Mouse (Mus musculus): ENCODE results near the gene Scfd2.
A peak's percentile ranks its signal among the peaks of the same experiment; 100 is the strongest.

Gene Scfd2

DNA sequence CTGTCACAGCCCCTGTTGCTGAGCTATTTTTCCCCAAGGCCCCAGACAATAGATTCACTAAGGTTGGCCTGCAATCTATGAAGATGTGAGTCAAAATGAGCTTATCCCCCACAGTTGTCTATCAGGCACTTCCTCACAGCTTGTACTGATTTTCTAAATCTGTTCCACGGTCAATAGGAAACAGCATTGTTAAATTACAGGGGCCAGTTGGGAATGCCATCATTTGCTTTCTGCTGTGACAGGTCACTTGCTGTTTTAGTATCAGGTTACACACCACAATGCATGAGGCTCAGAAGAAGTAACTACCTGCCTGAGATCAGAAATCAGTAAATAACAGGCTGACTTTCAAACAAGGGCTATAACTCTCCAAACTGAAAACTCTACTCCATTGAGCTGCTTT, 168.3 kb downstream of the Scfd2 start:
- no peak for DNase-seq

DNA sequence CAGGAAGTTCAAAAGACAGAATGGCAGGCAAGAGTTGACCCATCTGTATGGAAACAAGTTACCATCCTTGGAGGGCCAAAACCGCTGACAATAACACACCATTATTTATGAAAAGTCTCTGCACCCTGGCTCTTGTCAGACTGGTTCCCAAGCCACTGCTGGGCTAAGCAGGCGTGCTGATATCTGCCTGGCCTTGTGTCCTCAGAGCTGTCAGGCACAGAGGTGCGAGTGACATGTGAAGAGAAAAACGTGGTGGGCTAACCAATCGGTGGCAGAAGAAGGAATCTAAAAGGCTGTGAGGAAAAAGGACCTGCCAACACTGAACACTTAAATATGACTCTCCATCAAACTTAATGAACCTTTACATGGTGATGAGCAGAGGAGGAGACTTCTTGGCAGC, 170.0 kb downstream of the Scfd2 start:
- no peak for DNase-seq

DNA sequence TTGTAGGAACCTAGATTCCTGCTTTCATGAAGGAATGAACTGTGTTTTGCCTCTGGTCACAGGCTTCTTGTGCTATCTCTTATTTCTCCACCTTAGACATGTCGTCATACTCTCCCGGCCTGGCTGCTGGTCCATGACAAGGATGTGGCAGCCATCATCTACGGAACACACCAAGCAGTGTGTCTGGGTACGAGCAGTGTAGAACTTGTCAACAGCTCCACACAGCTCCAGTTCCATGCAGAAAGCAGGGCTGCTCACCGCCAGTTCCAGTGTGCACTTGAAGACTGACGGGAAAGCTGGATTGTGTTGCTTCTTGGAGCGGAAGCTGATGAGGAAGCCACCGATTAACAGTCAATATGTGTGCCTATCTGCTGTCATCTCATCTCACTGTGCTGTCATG, 173.5 kb downstream of the Scfd2 start:
- no peak for DNase-seq

DNA sequence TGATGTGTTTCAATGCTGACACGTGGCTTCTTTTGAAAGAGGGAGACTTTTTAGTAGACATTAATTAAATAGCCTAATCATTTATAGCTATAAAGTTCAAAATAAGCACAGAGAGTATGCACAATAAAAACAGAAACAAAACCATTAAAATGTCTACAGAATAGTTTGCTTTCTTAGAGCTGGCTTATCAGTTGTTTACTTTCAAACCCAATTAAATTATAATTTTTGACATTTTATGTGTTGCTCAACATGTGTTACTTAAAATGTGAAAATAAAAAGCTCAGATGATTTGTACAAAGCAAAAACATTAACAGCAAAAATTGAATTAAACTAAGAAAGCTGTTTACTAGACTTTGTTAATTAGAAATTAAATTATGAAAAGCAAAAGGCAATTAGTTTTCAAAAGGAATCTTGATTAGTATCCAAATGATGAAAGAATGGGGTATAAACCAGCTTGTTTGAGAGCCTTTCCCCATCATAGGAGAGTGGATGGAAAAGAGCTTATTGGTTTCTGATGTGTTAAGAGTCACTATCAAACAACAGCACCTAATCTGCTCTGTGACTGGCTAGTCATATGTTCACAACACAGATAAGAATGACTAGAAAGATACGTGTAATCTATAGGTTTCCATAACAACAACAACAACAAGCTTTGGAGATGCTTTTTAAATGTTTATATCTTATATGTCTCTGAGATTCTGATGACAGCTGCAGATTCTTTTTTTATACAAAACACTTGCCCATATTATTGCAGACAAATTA, 176.0 kb downstream of the Scfd2 start:
- no peak for DNase-seq

DNA sequence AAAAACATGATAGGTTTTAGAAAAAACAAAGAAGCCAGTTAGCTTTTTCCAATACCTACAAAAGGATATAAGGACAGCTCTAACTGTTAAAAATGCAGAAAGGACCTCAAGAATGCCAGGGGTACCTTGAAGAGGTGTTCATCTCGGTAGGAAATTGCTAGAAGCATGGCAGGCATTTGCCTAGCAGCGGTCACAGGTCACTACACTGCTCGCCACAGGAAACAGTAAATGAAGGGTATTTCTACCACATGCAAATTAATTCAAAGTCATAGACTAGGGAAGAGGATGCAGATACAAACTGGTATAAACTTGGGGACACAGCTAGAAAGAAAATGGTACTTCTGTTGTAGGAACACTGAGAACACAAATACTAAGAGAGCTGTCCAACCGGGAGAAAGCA, 180.7 kb downstream of the Scfd2 start:
- DNase-seq = no peak

DNA sequence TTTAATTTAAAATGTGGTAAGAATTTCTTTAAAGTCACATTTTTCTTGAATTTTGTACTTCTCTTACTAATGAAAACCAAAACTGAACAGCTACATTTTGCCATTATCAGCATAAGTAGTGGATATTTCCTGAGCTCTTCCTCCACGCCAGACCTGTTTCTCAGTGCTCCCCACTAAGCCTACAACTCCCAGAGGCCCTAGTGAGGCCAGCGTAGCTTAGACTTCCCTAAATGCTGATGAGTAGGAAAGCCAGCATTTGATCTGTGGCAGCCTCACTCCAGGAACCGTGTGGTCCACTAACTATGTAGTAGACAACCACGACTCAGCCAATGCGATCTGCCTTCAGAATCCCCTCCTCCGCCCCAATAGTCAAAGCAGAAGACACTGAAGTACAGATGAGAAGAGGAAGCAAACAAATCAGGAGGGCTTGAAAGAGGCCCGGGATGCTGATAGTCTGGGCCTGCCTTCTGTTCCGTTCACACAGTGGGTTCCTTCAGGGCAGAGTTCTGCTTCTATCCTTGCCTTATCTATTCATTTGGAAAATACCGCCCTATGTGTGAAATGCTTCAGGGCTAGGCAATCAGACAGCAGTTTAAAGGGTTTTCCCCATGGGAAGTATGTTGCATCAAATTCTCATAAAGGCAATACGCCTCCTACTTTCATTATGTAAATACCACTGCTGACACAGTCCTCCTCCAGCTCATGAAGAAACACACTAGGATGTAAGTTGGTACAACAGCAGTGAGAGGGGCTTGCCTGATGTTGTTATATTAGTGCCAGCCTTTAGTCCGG, 183.3 kb downstream of the Scfd2 start:
- DNase-seq = no peak

DNA sequence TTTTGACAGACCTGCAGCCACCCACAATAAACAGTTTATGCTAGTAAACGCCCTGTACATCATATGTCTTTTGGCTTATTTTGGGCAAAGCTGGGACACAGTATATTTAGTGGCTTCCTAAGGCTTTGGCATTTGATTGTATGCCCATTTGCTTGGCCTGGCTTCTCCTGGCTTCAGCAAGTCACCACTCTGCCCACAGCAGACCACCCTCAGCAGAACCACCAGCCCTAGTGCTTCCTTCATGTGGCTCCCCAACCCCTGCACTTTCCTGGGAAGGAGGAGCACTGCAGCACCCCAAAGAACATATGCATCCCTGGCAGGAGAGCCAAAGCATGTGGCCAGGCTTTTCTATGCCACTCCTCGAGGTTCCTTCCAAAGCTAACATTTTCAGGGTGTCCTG, 188.5 kb downstream of the Scfd2 start:
- no peak for DNase-seq

DNA sequence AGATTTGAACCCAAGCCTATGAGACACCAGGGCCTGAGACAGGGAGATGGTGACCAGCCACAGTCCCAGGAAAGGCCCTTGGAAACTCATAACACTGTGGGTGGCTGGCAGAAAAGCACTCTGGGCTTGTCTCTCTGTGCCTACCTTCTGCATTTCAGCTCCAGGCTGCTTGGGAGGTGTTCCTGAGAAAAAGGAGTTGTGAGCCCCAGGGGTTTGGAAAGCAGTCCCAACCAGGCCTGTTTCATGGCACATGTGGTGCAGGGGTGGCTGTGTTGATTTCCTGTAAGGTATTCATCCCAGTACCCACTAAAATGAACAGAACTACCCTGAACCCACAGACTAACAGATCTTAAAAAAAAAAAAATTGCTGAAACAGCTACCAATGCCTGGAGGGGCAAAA, 189.0 kb downstream of the Scfd2 start:
- DNase-seq = no peak

DNA sequence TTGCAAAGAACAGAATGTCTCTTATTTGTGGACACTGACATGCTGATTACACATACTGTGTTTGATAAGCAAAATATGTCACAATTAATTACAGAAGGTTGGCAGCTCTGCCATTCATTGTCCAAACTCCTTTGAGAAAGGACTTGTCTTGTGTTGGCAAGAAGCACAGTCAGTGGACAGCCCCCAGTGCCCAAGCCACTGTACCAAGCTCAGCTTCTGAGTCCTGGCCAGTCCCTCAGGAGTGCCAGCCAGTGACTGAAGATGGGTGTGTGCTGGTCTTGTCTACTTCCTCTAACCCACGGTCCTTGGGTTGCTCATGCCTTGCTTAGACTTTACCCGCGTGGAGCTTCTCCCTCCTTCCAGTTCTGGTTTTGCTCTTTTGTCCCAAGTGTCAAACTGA, 194.1 kb downstream of the Scfd2 start:
- DNase-seq = no peak

DNA sequence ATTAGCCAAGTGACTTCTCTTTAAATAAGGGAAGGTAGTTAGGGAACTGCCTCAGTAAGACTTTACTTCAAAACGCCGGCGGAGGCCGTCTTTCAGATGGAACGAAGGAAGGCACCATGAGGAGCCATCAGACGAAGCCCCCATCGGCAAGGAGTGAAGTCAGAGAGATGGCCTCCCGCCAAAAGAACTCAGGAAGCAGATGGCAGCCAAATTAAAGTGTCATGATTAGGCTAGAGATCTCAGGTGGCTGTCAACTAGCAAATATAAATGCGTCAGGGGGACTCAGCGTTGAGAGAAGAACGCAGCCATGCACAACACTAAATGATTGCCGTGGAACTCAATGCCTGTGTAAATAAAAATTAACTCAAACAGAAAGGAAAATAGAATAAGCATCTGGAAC, 194.8 kb downstream of the Scfd2 start:
- no peak for DNase-seq

DNA sequence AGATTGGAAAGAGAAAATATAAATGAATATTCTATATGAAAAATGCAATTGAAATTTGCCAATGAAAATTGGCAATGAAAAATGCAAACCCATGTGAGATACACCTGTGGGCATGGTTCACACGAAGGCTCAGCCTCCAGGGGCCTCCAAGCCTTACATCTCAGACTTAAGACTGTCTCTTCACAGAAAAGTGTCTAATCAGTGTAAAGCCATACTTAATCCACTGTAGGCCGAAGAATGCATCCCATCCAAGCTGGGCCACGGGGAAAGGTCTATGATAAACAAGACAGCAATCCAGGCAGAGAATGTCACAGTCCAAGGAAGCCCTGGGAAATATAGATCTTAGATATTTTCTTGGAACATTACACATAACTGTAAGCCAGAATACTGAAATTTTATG, 198.3 kb downstream of the Scfd2 start:
- no peak for DNase-seq

DNA sequence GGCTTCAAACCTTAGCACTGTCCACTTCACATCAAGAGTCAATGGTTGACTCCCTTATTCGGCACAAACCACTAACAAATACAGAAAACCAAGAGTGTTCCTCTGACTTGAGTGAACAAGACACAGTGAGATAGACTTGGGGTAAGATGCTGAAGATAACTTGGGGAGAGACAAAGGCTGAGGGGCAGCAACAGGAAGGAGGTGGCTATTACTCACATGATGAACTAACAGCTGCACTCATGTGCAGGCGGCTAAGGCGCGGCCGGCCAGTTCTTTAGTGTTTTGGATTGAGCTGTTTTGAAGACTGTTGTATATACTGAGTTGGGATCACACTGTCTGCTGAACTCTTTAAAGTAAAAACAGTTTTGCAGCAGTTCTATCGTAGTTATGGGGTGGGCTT, 205.3 kb downstream of the Scfd2 start:
- DNase-seq = no peak

DNA sequence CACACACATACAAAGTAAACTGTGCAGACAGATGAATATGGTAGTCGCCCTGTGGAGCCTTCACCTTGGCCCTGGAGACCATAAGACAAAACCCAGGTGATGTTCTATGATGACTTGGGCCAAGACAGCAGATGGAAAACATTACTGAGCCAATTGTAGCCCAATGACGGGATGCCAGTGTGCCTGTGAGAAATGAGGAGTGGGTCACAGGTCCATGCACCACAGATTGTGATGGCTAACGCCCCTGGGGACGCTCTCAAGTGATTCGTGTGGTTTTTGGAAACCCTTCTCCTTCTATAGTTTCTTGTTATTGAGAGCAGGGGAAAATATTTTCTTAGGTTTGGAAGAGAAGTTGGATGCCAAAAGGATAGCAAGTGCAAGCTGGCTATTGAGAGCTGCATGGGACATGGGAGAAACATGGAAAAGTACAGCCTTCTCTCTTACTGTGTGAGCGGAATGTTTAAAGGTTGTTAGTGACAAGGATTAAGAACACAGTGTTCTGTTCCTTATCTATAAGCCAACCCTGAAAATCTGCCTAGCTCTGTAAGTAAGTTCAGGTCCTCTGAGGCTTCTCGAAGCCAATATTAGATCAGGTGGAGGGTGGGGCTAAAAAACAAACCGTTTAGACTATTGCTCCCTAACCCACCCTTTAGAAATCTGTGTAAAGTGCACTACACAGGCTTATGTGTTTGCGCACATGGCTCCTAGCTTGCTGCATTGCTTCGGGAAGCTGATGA, 210.4 kb downstream of the Scfd2 start:
- no peak for DNase-seq

DNA sequence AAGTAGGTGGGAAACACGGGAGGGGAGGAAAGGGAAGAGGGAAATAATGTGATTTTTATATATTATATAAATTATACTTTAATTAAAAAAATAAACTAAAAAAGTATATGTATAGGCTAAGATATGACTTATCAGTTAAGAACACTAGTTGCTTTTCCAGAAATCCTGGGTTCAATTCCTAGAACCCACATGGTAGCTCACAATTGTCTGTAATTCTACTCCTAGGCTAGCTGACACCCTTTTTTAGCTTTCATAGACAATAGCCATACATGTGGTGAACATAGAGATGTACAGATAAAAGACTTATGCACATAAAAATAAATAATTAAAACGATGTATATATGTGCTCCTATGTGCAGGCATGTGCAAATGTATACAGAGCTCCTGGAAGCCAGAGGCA, 212.0 kb downstream of the Scfd2 start:
- no peak for DNase-seq

DNA sequence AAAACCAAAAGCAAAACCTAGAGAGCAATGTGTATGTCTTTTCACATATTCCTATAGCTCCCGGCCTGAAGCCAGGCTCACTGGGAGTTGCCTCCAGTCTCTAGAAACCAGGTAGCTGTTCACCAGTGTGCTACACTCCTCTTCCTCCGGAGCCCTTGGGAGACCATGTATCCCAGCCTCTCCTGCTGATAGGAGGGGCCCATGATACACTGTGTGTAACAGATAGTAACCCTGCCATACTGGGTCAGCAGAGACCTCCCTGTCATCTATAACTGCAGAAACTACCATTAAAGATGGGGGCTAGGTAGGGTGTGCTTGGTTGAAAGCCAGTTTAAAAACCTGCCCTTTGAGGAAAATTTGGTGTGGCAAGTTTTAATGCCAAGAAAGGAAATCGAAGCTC, 214.4 kb downstream of the Scfd2 start:
- peak; percentile 74 for DNase-seq

DNA sequence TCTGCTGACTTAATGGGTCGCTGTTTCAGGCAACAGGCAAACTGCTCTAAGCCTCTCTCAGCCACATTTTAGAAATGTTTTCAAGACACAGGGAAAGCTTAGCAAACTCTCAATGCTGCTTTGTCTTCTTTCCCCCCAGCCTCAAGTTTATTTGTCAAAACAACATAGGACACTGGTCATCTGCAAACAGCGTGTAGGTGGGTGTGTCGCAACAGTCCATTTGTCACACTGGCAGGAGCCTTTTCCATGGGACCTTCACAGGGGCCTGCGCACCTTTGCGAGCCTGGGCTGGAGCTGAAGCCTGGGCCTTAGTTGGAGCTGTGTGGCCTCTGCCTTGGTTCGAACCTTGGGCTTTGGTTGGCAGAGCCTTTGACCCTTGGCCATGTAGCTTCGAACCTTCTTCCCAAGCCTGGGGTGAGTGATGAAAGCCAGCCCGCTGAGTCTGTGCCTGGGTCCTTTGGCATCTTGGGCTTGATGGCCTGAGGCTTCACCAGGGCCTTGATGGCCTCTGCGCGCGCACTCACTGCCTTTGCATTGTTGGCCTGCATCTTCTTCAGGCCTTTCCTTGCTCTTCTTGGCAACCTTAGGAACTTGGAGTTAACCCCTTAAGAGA, 215.1 kb downstream of the Scfd2 start:
- no peak for DNase-seq

DNA sequence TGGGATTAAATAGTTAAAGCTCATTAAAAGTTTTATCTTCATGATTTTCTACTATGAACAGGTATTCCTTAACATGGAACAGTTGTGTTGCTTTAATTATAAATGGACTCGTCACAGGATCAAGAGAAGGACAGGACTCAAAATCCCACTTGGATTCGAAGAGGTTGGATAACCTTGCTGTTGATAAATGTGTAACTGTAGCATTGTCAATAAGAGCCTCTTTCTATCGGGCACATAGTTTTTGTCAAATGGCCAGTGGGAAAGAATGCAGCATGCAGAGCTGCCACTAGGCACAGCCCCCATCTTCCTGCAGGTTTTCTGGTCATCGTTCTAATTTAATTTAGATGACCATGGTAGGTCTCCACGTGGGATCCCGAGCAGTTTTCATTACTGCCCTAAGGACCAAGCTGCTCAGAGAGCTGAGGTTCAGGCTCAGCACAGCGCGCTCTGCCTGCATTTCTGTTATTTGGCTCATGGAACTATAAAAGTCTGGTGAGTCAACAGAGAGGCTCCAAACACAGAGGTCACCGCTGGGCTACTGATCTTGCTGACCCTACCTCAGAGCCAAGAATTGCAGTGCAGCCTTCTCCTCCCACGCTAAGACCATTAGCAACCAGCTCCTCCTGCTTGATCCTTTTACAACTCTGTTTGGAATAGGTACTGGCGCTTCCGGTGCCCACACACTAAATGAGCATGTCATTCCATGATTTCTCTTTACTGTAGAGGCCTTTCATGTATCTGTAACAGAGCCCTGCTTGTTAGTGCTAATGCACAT, 215.9 kb downstream of the Scfd2 start:
- DNase-seq = no peak

DNA sequence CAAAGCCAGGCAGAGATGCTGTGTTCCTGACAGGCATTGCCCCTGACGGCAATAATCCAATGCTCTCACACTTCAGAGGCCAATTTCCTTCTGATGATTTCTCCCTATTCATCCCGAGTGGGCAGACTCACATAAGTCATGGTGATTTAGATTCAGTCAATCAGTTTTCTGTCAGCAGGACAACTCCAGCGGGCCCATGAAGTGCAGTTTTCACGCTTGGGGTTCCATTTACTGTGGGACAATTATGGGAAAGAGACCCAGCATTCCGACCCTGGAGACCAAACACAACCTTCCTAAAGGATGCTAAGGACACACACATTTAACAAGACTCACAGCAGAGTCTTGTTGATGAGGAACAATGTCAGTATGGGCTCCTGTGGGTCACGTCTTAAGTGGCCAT, 217.1 kb downstream of the Scfd2 start:
- DNase-seq = no peak

DNA sequence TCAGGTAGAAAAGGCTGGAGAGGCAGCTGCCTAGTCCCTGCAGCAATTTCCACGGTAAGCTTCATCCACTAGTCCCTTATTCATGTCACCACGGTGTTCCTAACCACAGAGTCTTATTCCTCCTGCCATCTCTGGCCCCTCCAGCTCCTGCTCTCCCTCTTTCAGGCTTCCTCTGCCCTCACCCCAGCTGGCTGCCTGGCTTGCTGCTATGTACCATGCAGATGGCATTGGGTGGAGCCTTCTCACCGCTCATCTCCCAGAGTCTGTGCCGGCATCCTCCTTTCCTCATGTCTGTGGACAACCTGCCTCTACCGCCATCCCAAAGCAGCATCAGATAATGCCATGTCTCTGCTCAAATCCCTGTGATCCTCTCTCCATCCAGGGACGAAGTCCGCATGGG, 218.0 kb downstream of the Scfd2 start:
- DNase-seq = no peak

DNA sequence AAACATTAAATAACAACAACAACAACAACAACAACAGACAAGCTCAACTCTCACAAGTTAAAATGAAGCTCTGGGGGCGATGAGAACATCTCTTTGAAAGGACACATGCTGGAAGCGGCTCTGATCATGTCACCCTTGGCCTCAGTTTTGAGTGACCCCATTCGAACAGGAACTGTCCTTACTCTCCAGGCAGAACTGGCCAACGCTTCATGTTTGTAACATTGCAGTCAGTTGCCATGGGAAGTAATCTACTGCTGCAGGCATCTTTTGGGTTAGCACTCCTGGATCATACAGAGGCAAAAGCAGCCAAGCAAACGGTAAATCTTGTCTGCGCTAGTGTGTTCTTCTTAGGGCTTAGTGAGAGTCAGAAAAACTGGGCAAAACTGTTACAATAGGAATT, 219.7 kb downstream of the Scfd2 start:
- no peak for DNase-seq

DNA sequence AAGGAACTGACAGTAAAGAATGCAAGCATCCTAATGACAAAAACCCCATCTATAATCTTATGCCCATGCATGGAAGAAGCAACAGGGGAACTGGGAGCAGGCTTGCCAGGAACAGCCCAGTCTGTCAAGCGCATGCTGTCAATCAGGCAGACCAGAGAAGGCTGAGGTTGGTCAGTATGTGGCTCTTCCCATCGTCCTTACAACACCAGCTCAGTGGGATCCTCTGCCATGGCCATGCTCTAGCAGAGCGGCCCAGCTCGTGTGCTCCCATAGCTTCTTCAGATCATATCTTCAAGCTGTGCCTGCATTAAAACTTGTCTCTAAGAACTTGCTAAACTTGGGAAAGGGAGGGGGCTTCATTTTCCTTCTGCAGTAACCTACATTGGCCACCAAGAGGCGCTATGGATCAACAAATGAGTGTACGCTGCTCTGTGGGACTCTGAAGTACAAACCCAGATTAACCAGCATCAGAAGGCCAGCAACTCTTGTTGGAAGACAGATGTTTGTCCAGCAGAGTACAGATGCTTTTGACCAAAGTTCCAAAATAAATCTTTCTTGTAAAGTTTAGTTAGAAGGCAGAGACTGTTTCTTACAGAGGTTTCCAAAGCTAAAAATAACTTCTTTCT, 220.2 kb downstream of the Scfd2 start:
- peak; percentile 32 for DNase-seq

DNA sequence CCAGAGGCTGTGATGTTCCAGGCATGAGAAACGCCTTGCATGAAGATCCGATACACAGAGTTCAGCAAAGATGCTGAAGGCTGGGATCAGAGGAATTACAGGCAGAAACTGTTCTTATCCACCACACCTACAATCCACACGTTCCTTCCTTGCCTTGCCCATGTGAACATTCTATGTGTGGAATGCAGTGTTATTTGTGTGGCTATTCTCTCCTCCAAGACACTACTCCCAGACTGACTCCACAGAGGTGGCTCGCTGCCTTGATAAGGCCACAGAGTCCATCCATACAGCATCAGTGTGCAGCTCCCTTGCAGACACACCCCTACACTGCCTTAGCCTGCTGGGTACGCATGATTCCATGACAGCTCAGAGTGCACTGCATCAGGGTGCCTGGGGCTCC, 221.5 kb downstream of the Scfd2 start:
- no peak for DNase-seq
